Mouse (Mus musculus) urinary bladder, adult 2 months (tissue): Measurements from ENCODE around the gene Pom121. TPM values are rescaled to one million over a fixed set of nuclear protein-coding genes. Genes with fewer than 3 reads are reported as not detected.

Experiments used
- DNase-seq: peaks from one replicate; pipeline ENCODE4 v3.0.0; 2022; ENCODE audit warnings: low spot score
- polyA plus RNA-seq: library from polyadenylated mRNA; depleted of rRNA; stranded (reverse); fragments of >200 nt; gene quantifications from 2 replicates; pipeline ENCODE4 v1.2.3, GENCODE M21; 2012; rRNA removed

Gene Pom121
- polyA plus RNA-seq, 1 experiment: 6.8 TPM

DNA sequence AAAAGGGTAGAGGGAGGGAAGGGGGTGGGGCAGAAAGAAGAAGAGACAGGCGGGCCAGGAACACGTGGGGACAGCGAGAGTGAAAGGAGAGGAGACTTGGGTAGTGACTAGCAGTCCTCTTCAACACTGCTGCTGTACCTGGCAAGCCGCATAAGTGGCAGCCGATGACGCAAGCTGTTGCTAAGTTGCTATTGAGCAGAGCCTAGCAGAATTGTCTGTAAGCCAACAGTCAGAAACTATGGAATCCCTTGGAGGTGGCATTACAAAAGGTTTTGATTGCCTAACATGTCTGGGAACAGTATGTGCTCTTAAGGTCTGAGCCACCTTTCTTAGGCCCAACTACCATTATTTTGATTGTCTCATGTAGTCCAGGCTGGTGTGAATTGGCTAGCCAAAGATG is 26.0 kb downstream of the Pom121 start:
- no peak for DNase-seq

DNA sequence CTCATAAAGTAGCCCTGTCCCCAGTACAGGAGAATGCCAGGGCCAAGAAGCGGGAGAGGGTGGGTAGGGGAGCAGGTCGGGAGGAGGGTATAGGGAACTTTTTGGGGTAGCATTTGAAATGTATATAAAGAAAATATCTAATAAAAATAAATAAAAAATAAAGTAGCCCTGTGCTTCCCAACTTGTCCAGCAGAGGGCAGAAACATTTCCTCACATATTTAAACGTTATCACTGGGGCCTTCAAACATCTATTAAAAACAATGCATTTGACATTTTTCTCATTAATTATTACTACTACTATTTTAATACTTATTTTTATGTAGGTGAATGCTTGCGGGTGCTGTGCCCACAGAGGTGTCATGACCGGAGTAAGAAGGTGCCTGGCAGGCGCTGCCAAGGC is 26.5 kb downstream of the Pom121 start:
- no peak for DNase-seq

DNA sequence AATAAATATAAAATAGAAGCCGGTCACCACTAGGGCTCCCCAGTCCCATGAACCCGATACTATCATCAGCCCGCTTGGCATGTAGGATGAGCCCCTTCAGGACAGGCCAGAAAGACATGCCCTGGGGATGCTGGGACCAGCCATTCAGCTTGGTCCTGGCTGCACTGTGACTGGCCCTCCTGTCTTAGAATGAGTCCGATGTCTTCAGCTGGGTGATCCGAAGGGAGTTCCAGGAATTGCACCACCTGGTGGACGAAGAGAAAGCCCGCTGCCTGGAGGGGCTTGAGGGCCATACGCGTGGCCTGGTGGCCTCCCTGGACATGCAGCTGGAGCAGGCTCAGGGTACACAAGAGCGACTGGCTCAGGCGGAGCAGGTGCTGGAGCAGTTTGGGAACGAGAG is 30.8 kb downstream of the Pom121 start:
- no peak for DNase-seq

DNA sequence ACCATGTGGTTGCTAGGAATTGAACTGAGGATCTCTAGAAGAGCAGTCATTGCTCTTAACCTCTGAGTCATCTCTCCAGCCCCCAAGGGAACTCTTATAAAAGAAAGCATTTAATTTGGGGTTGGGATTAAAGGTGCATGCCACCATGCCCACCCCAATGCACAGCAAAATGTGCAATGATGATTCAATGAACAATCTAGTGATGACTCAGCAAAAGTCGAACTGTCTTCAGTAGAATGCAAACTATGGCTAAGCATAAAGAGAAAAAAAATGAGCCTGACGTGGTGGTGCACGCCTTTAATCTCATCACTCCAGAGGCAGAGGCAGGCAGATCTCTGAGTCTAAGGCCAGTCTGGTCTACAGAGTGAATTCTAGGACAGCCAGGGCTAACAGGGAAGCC is 31.8 kb downstream of the Pom121 start:
- DNase-seq: no peak

DNA sequence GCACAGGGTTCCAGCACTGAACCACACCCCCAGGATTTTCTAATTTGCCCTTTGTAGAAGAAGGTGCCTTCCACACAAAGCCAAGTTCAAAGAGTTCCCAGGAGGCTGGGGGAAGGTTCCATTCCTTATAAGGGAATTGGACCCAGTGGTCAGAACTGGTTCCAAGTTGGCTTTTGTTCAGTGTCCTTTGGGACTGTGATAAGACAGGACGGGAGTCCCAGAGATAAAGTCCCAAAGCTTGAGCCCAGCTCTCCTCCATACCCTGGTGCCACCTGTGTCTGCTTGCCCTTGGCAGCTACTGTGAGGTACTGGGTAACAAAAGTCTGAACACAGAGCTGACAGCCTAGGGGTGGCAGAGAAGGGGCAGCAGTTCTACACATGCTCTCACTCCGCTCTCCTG is 34.6 kb downstream of the Pom121 start:
- no peak for DNase-seq

DNA sequence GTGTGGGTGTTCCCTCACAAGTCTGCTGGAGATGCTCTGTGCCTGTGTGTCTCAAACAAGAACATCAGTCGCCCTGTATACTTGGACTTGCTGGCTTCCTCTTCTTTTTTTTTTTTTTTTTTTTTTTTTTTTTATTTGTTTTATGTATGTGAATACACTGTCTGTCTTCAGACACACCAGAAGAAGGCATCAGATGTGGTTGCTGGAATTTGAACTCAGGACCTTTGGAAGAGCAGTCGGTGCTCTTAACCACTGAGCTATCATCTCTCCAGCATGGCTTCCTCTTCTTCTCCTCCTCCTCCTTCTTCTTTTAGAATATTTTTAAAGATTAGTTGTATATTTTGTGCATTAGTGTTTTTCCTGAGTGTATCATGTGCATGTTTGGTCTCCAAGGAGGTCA is 36.8 kb downstream of the Pom121 start:
- no peak for DNase-seq

DNA sequence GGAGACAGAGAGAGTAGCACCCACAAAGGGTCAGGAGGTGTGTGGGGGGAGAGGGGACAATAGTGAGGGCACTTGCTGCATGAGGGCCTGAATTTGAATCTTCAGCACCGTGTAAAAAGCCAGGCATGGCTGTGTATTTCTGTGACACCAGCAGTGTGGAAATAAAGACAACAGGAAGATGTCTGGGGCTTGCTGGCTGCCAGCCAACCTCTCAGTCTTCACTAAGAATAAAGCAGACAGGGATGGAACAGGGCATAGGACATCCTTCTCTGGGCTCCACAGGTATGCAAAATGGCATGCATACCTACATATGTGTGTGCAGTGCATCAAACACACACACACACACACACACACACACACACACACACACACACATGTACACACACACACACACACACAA is 38.3 kb downstream of the Pom121 start:
- no peak for DNase-seq

DNA sequence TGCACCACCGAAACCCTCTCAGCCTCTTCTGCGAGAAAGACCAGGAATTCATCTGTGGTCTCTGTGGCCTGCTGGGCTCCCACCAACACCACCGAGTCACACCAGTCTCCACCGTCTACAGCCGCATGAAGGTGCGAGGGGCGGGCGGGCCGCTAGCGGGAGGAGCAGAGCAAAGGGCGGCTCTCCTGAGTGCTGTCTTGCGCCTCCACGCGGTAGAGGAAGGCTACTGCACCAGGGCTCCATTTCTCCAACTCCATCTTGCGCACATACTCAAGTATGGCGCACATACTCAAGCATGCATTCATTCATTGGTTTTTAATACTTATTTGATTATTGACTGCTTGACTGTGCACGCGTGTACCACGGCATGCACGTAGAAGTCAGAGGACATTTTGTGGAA is 40.8 kb downstream of the Pom121 start:
- DNase-seq: no peak

DNA sequence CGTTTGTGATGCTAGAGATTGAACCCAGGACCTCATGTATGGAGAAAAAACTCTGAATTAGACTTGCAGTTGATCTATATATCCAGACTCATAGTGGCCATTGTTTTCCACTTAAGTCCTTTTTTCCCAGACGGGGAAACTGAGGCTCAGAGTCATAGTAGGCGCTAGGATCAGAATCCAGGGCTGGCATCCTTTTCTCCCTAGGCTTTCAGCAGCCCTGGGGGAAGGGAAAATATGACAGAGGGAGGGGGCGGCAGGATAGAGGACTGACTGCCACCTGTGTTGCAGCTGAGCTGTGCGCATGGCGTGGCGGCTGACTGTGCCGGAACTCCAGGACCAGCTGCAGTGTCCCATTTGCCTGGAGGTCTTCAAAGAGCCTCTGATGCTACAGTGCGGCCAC is 41.4 kb downstream of the Pom121 start, which contains the start of gene Trim50:
Gene Trim50, plus strand, starts transcription at position 301 of the 400 bp plus-strand sequence.
- no peak for DNase-seq

DNA sequence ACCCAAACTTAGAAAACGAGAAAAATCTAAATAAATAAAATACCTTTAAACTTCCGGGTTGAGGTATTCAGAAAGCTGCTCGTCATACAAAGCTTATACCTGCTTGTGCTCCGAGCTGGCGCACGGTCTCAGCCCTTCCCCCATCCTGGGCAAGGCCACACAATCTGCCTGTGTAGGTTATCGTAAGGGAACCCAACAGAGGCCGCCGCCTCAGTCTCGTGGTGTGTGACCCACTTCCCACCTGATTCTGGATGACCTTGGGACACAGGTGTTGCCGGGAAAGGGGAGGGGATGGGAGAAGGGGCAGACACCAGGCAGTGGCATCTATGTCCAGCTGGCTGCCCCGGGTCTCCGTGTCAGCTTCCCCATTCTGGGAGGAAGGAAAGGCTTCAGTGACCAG is 42.7 kb downstream of the Pom121 start:
- DNase-seq: no peak

DNA sequence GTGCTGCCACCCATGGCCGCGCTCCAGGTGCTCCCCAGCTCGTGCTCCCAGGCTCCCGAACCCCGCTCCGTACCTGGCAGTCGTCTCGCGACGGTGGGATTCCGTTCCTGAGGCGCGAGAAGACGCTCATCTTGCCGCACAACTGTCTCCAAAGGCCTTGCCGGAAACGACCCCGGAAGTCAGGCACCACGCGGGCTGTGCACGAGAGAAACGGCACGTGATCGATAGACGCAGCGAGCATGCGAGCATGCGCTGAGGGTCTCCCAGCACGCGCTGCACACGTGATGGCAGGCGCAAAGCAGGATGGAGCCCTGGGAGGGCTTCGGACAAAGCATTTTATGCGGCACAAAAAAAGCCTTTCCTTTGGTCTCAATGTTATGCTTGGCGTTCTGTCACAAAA is 44.5 kb downstream of the Pom121 start, which contains the start of gene Fkbp6:
Gene Fkbp6, minus strand, starts transcription at position 183 of the 400 bp plus-strand sequence.
- DNase-seq: no peak

DNA sequence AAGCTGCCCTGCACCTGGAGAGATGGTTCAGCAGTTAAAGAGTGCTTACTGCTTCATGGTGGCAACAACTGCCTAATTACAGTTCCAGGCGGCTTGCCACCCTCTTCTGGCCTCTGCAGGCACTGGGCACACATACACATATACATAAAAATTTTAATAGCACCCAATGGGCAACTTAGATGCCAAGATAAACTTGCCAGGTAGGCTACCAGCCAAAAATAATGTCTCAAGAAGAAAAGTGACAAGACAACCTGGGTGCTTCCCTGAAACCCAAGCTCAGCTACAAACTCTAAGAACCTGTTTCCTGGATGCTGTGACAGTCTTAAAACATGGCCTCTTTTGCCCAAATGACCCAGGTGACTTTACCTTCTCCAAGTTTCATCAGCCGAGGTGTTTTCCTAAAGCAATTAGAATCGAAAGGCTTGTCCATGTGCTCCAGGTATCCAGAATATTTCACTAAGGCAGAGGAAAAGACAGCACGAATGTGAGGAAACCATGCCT is 46.8 kb downstream of the Pom121 start:
- no peak for DNase-seq

DNA sequence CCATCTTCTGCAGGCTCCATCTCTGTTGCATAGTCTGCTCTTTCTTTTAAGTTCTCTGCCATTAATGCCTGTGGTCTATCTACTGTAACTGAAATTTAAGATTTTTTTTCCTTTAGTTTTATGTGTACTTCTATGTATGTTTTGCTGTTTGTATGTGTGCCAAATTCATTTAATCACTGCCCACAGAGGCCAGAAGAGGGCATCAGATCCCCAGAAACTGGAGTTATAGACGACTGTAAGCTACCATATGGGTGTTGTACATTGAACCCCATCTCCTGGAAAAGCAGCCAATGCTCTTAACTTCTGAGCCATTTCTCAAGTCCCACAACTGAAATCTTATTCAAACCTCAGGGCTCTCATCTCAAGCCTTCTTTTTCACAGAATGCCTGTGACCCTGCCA is 47.9 kb downstream of the Pom121 start:
- DNase-seq: no peak

DNA sequence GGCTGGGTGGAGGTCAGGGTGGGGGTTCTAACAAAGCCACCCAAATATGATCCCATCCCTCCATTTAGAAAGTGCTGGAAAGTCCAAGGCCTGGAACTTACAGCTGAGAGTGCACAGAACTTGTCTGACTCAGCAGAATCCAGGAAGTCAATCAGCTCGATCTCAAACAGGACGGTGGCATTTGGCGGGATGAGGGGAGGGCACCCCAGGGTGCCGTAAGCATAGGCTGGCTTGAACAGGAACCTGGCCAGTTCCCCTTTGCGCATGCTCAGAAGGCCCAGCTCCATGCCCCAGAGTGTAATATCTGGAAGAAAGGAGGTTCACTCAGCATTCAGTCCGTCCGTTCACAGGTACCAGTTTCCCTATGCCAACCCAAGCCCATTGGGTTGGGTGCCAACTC is 48.4 kb downstream of the Pom121 start:
- DNase-seq: no peak

DNA sequence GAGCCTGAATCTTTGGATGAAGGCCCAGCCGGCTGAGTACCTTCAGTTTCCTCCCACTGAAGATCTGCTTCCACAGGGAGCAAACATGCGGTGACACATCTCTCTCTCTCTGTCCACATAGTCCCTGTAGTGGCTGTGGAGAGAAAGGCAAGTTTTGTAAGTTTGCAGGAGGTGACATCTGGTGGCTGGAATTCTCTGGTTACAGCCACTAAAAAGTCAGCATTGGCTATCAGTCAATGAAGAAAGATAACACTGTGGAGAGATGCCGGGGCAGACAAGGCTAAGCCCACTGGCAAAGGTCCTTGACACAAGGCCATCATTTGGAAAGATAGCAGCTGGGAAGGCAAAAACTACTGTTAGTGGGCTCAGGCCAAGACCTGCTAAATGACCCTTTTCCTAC is 56.8 kb downstream of the Pom121 start:
- no peak for DNase-seq

DNA sequence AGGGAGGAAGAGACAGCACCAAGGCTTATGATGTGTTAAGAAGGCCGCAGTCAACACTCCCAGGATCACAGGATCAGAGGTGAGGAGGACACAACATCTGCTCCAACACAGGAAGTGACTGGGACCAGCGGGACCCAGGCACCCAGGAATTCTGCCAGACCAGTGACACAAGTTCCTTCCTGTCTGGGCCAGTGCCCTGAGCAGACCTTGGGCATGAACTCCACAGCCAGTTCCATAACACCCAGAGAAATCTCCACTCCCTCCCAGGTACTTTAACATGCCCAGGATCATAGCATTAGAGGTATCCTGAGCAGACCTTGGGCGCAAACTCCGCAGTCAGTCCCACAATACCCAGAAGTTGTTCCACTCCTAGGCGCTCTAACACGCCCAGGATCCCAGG is 63.2 kb downstream of the Pom121 start:
- DNase-seq: no peak

DNA sequence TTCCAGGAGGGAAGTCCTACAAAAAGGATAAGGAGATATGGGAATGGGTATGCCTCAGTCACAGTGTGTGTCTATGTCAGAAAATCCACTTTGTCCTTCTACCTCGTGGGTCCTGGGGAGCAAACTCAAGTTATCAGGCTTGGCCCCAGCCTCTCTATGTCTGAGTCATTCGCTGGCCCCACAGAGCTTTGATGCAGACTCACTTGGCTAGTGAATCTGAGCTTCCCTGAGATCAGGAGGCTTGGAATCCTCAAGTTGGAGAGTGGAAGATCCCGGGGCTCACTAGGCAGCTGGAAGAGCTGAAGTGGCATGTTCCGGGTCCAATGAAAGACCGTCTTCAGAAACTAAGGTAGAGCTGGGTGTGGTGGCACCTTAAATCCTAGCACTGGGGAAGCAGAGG is 64.1 kb downstream of the Pom121 start:
- no peak for DNase-seq

DNA sequence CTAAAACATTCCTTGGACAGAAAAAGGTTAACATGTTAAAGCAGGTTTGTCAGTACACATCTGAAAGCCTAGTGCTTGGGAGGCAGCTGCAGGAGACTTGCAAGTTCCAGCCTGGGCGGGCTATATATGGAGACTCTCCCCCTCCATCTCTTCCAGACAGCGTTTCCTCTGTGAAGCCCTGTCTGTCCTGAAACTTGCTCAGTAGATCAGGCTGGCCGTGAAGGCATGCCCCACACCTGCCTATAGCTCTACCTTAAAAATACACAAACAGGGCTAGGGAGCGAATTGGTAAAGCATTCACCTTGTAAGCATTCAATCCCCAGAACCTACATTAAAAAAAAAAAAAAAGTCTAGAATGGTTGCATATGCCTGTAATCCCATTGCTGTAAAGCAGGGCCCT is 64.9 kb downstream of the Pom121 start:
- DNase-seq: no peak

Other genes with a start within 250 kb of the Pom121 start
- 7.2 and 9.7 TPM in 2 replicates for gene Tbl2, start 244.9 kb downstream of the Pom121 start, polyA plus RNA-seq
- 33.4 and 43.0 TPM in 2 replicates for gene Bcl7b, start 226.3 kb downstream of the Pom121 start, polyA plus RNA-seq
- gene Baz1b, start 207.3 kb downstream of the Pom121 start, polyA plus RNA-seq: 33.2 and 41.7 TPM in 2 replicates
- 0.07 and 0.11 TPM in 2 replicates for gene Fzd9, start 143.3 kb downstream of the Pom121 start, polyA plus RNA-seq
- gene Fkbp6, start 44.5 kb downstream of the Pom121 start, polyA plus RNA-seq: not detected in 2 replicates
- gene Trim50, start 41.3 kb downstream of the Pom121 start, polyA plus RNA-seq: not detected in 2 replicates
- gene Nsun5, start 24.6 kb downstream of the Pom121 start, polyA plus RNA-seq: 23.9 and 31.5 TPM in 2 replicates
- gene Hip1, start 150.6 kb upstream of the Pom121 start, polyA plus RNA-seq: 25.3 and 33.6 TPM in 2 replicates
- gene Ccl26, start 169.0 kb upstream of the Pom121 start, polyA plus RNA-seq: not detected in 2 replicates
- gene Ccl24, start 178.5 kb upstream of the Pom121 start, polyA plus RNA-seq: 12.1 and 16.2 TPM in 2 replicates
- 27.6 and 33.2 TPM in 2 replicates for gene Rhbdd2, start 238.1 kb upstream of the Pom121 start, polyA plus RNA-seq